Mouse (Mus musculus): ENCODE results near the gene Gm10181. TPM values are rescaled to one million over a fixed set of nuclear protein-coding genes. Genes with fewer than 3 reads are reported as not detected.
"Not testable (repeated sequence)": the region's sequence is repeated elsewhere in the genome, so short reads cannot be mapped to it uniquely, and the experiment has no call there.

The Gm10181 gene
- polyA plus RNA-seq, 1 experiment from 2014 or later = not detected

- WGBS = 26% methylated on average over 1 of the region's 1 CpGs
- Histone ChIP-seq H3K4me2 (peak overlapping the region; percentile 11; the same call in 1 of the 2 replicates), H3K27me3 (no peaks in the 10 kb centered on the region), H3K4me3 (no peak overlapping the region), H3K27ac (peak overlapping the region; percentile 88), H3K4me1 (replicated peaks) (peaks cover 31% of the 10 kb centered on the region), H3K36me3 (no peaks in the 10 kb centered on the region), H3K9me3 (replicated peaks) (no peaks in the 10 kb centered on the region), H3K9ac (no peak overlapping the region)
- peak; percentile 29; the same call in 1 of the 2 replicates for ATAC-seq (replicated peaks; ENCODE audit: insufficient number of reproducible peaks, insufficient read depth, low FRiP score, low read depth)
Observed at GRCm38 (mm10) chr9:25076505-25076904, 12.7 kb upstream of the Gm10181 start.

GRCm38 (mm10) chr9:25090853-25091252 lies 1.6 kb downstream of the Gm10181 start:
- no peak overlapping the region for H3K9ac ChIP-seq
- no peaks in the 10 kb centered on the region for H3K4me1 ChIP-seq (replicated peaks)
- H3K4me2 ChIP-seq = no peak overlapping the region
- ATAC-seq (replicated peaks; ENCODE audit: insufficient number of reproducible peaks, insufficient read depth, low FRiP score, low read depth) = no peak
- H3K36me3 ChIP-seq = no peaks in the 10 kb centered on the region
- WGBS = 77% methylated on average over 1 of the region's 1 CpGs
- H3K27me3 ChIP-seq = no peaks in the 10 kb centered on the region
- H3K4me3 ChIP-seq = no peak overlapping the region
- H3K27ac ChIP-seq = no peak overlapping the region
- H3K9me3 ChIP-seq (replicated peaks) = no peaks in the 10 kb centered on the region

DNA sequence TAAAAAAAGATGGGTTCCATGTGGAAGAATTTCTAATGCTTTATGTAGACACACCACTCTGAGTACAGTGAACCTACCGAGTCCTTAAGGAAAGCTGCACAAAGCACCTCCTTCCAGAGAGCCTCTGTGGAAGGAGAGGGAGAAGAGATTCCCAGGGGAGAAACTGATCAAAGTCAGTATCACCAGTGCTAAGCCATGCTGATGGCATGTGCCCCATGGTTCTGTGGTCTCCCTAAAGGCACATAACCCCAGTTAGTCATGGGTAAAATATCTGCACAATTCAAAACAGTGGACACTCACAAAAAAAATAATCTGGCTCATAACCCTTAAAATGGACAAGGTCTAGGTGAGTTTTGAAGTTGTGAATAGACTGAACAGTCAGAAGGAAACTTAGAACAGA lies 13.7 kb downstream of the Gm10181 start:
- WGBS = 94% methylated on average over 1 of the region's 1 CpGs
- Histone ChIP-seq H3K4me1 (replicated peaks) (0 out of 2 replicates have a peak, but pooled peaks cover 3% of the 10 kb centered on the region), H3K4me2 (no peak overlapping the region), H3K27ac (no peak overlapping the region), H3K4me3 (no peak overlapping the region), H3K36me3 (peaks cover 33% of the 10 kb centered on the region), H3K9me3 (replicated peaks) (peaks cover 8% of the 10 kb centered on the region; the same call in 1 of the 2 replicates), H3K27me3 (no peaks in the 10 kb centered on the region), H3K9ac (no peak overlapping the region)
- ATAC-seq (replicated peaks; ENCODE audit: insufficient number of reproducible peaks, insufficient read depth, low FRiP score, low read depth) = no peak

GRCm38 (mm10) chr9:25104638-25105037 lies 15.4 kb downstream of the Gm10181 start:
- H3K4me2 ChIP-seq = no peak overlapping the region
- H3K27ac ChIP-seq = no peak overlapping the region
- peaks cover 41% of the 10 kb centered on the region for H3K36me3 ChIP-seq
- H3K9ac ChIP-seq = no peak overlapping the region
- no peaks in the 10 kb centered on the region for H3K27me3 ChIP-seq
- no peak for ATAC-seq (replicated peaks; ENCODE audit: insufficient number of reproducible peaks, insufficient read depth, low FRiP score, low read depth)
- H3K4me3 ChIP-seq = no peak overlapping the region
- 0 out of 2 replicates have a peak, but pooled peaks cover 3% of the 10 kb centered on the region for H3K4me1 ChIP-seq (replicated peaks)
- peaks cover 8% of the 10 kb centered on the region; the same call in 1 of the 2 replicates for H3K9me3 ChIP-seq (replicated peaks)

- not testable (repeated sequence) for H3K27ac ChIP-seq; H3K27me3 ChIP-seq; H3K4me1 ChIP-seq (replicated peaks); H3K9ac ChIP-seq; H3K9me3 ChIP-seq (replicated peaks); H3K4me2 ChIP-seq; ATAC-seq (replicated peaks; ENCODE audit: insufficient number of reproducible peaks, insufficient read depth, low FRiP score, low read depth); H3K4me3 ChIP-seq
- 100% methylated on average over 1 of the region's 1 CpGs for WGBS
- H3K36me3 ChIP-seq = peaks cover 32% of the 10 kb centered on the region
Observed at GRCm38 (mm10) chr9:25123590-25123989, 34.4 kb downstream of the Gm10181 start.

DNA sequence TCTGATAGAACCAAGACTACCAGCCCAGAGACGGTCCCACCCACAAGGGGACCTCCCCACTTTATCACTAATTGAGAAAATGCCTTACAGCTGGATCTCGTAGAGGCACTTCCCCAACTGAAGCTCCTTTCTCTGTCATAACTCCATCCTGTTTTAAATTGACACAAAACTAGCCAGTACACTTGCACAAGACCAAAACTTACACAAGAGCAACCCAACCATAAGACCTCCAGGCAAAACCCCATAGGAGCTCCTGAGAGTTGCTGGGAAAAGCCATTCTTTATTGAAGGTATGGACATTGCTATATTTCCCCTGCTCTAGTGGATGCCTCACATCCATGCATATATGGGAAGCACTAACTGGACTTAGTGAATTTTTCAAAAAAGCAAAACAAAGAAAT lies 34.8 kb downstream of the Gm10181 start:
- Histone ChIP-seq H3K4me1 (replicated peaks) (no peaks in the 10 kb centered on the region), H3K9me3 (replicated peaks) (no peaks in the 10 kb centered on the region), H3K27ac (no peak overlapping the region), H3K36me3 (peaks cover 32% of the 10 kb centered on the region), H3K27me3 (no peaks in the 10 kb centered on the region), H3K9ac (no peak overlapping the region), H3K4me2 (no peak overlapping the region), H3K4me3 (no peak overlapping the region)
- no peak for ATAC-seq (replicated peaks; ENCODE audit: insufficient number of reproducible peaks, insufficient read depth, low FRiP score, low read depth)
- 62% methylated on average over 2 of the region's 2 CpGs for WGBS

- H3K27ac ChIP-seq = no peak overlapping the region
- no peaks in the 10 kb centered on the region for H3K9me3 ChIP-seq (replicated peaks)
- no peak for ATAC-seq (replicated peaks; ENCODE audit: insufficient number of reproducible peaks, insufficient read depth, low FRiP score, low read depth)
- H3K27me3 ChIP-seq = no peaks in the 10 kb centered on the region
- no peak overlapping the region for H3K9ac ChIP-seq
- no peaks in the 10 kb centered on the region for H3K4me1 ChIP-seq (replicated peaks)
- no peak overlapping the region for H3K4me3 ChIP-seq
- H3K4me2 ChIP-seq = no peak overlapping the region
- H3K36me3 ChIP-seq = 0 out of 2 replicates have a peak, but pooled peaks cover 3% of the 10 kb centered on the region
Observed at GRCm38 (mm10) chr9:25132253-25132652, 43.0 kb downstream of the Gm10181 start.

DNA sequence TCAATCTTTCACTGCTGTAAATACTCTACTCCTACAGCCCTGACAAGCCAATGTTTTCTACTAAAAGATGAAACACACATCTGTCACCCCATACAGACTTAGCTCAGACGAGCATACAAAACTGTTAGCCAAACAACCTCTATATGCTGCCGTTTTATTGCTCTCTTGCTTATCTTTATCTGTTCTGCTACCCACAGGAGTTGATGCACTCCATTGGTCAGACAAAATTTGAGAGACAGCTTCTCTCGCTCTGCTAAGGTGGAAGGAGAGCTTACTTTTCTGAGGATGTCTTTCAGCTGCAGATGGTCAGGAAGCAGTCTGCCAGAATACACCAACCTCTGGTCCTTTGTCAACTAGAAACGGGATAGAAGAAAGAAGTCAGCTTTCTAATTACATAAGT lies 43.7 kb downstream of the Gm10181 start:
- WGBS = 63% methylated on average over 4 of the region's 4 CpGs
- ATAC-seq (replicated peaks; ENCODE audit: insufficient number of reproducible peaks, insufficient read depth, low FRiP score, low read depth) = no peak

GRCm38 (mm10) chr9:25138900-25139299 lies 49.7 kb downstream of the Gm10181 start:
- no peak overlapping the region for H3K27ac ChIP-seq
- no peak overlapping the region for H3K9ac ChIP-seq
- H3K36me3 ChIP-seq = no peaks in the 10 kb centered on the region
- H3K4me2 ChIP-seq = no peak overlapping the region
- H3K4me1 ChIP-seq (replicated peaks) = peaks cover 8% of the 10 kb centered on the region; the same call in 1 of the 2 replicates
- no peak for ATAC-seq (replicated peaks; ENCODE audit: insufficient number of reproducible peaks, insufficient read depth, low FRiP score, low read depth)
- H3K4me3 ChIP-seq = no peak overlapping the region
- H3K27me3 ChIP-seq = no peaks in the 10 kb centered on the region
- H3K9me3 ChIP-seq (replicated peaks) = no peaks in the 10 kb centered on the region
- WGBS = 85% methylated on average over 1 of the region's 1 CpGs

More for the DNA sequence above, 43.7 kb downstream of the Gm10181 start:
- Histone ChIP-seq H3K9ac (no peak overlapping the region), H3K9me3 (replicated peaks) (no peaks in the 10 kb centered on the region), H3K4me3 (no peak overlapping the region), H3K27ac (no peak overlapping the region), H3K4me1 (replicated peaks) (no peaks in the 10 kb centered on the region), H3K27me3 (no peaks in the 10 kb centered on the region), H3K4me2 (no peak overlapping the region), H3K36me3 (0 out of 2 replicates have a peak, but pooled peaks cover 3% of the 10 kb centered on the region)

Other genes with a start within 250 kb of the Gm10181 start
- gene Herpud2, start 62.4 kb downstream of the Gm10181 start, polyA plus RNA-seq (2015; fragmentation: Nextera tagmentation; extraction: Ambion mirVana) = 29.2 and 33.2 TPM in 2 replicates
- gene Sept7, start 163.0 kb downstream of the Gm10181 start, polyA plus RNA-seq (2015; fragmentation: Nextera tagmentation; extraction: Ambion mirVana) = 225 and 252 TPM in 2 replicates

All from heart, embryonic 15.5 days (tissue).